Mouse (Mus musculus) splenic B cell, adult 2 months (primary cell): ENCODE results near the gene Clgn.
"Not testable (repeated sequence)": the region's sequence is repeated elsewhere in the genome, so short reads cannot be mapped to it uniquely, and the experiment has no call there.

Source experiments
- DNase-seq: peaks from one replicate; pipeline ENCODE4 v3.0.0-alpha.2; 2011; ENCODE audit warnings: low read depth, low spot score
- H3K27me3 ChIP-seq: 2 replicates; pipeline ENCODE4 v1.6.1; 2012; ENCODE audit warnings: mild to moderate bottlenecking, low read length, moderate library complexity, mixed read lengths; ENCODE audit not compliant: control insufficient read depth, poor library complexity, insufficient read depth, severe bottlenecking
- H3K36me3 ChIP-seq: 2 replicates; pipeline ENCODE4 v1.6.1; 2012; ENCODE audit warnings: mild to moderate bottlenecking, low read length, moderate library complexity, mixed read lengths; ENCODE audit not compliant: control insufficient read depth, poor library complexity, insufficient read depth, severe bottlenecking

The Clgn gene

DNA sequence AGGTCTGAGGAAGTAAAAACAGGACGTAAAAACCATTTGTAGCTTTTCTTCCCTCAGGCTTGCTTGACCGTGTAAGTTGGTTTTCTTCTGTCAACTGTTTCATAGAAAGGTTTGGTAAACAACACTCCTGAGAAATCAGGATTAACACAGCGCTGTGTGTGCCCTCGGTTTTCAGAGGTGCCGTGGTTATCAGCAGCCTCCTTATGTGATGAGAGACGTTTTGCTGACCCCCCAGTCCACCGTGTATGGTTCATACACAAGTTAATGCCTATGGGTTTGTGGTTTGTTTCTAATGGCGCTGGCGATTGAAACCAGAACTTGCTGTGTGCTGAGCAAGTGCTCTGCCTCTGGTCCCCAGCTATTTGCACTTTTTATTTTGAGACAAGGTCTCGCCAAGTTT, 15.9 kb downstream of the Clgn start:
- DNase-seq: no peak
- no peaks in the 10 kb centered on the region for H3K36me3 ChIP-seq
- no peaks in the 10 kb centered on the region for H3K27me3 ChIP-seq

DNA sequence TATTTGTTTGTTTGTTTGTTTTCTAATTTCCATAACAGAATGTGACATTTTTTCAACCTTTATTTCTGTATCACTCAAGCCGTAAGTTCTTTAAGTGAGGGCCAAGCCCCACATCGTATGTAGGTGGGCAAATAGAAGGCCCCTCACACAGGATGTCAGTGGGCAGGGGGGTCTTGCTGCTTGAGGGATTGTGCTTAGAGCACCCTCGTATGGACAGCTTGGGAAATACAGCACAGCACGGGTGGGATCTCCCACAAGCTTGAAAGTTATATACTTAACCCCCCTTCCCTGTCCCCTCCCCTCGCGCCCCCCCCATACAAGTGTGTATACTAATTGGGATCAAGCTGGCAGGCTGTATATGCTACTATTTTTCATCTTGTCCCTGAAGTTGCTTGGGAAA, 17.2 kb downstream of the Clgn start:
- Histone ChIP-seq H3K27me3 (no peaks in the 10 kb centered on the region), H3K36me3 (no peaks in the 10 kb centered on the region)
- DNase-seq: no peak

GRCm38 (mm10) chr8:83408496-83408895, 18.8 kb downstream of the Clgn start:
- no peak for DNase-seq
- no peaks in the 10 kb centered on the region for H3K36me3 ChIP-seq
- no peaks in the 10 kb centered on the region for H3K27me3 ChIP-seq

GRCm38 (mm10) chr8:83416878-83417277, 27.2 kb downstream of the Clgn start:
- Histone ChIP-seq H3K27me3 (no peaks in the 10 kb centered on the region), H3K36me3 (no peaks in the 10 kb centered on the region)
- no peak for DNase-seq

DNA sequence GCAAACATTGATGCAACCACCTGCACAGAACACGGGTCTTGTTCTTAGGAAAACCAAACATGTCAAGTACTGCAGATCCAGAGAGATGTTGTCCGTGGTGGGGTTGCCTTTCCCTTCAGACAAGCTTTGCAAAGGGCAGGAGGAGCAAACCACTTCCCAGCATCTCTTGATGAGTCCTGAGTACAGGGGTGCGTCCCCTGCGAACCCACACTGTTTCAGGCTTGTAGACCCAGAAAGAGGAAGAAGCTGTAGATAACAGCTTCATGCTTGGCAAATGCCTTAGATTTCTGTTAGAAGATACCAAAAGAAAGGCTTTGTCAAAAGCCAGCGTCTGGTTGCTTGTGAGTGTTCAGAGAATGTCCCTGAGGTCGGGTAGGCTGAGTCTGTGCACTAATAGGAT, 28.3 kb downstream of the Clgn start:
- Histone ChIP-seq H3K27me3 (no peaks in the 10 kb centered on the region), H3K36me3 (no peaks in the 10 kb centered on the region)
- DNase-seq: no peak

GRCm38 (mm10) chr8:83418805-83419516, 29.3 kb downstream of the Clgn start:
- Histone ChIP-seq H3K27me3 (no peaks in the 10 kb centered on the region), H3K36me3 (no peaks in the 10 kb centered on the region)
- DNase-seq: no peak

DNA sequence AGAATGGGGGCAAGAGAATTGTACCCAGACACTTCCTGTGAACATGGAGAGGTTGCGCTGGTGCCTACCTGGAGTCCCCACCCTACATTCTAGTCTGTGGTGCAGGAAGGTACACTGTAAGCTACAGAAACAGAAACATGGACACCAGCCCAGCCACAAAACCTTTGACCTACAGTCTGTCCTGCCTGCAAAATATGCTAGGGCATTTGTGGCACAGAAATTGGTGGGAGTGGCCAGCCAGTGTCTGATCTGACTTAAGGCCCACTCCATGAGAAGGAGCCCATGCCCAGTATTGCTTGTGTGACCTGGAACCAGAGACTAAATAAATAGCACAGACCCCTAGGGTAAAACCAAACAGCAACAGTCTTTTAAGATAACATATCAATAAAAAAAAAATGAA, 31.7 kb downstream of the Clgn start:
- no peak for DNase-seq

DNA sequence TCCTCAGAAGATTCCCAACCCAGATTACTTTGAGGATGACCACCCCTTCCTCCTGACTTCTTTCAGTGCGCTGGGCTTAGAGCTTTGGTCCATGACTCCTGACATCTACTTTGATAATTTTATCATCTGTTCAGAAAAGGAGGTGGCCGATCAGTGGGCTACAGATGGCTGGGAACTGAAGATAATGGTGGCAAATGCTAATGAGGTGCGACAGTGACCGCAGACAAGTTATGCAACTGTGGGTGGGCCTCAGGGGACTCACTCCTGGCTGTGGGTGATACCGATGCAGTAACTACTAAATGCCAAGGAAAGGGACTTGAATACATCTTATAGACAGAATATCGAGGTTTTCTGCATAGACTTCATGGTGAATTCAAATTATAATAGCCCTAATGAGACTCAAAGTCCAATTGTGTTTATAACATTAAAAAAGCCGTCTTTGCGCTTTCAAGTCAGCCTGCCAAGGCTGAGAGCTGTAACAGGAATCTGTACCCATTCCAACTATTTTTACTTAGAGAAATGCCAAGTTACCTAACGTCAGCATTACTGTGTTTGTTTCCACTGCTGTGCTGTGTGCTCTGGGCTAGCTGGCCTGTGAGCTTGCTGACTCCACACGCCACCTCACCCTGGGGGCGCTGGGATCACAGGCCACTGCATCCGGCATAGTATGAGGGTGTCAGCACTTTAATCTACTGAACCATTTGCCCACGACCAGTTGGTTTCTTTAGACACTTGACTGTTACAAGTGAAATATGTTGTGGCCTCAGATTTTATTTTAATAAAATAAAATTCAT, 33.6 kb downstream of the Clgn start:
- H3K36me3 ChIP-seq: no peaks in the 10 kb centered on the region
- no peak for DNase-seq
- no peaks in the 10 kb centered on the region for H3K27me3 ChIP-seq

More for the DNA sequence above, 31.7 kb downstream of the Clgn start:
- H3K36me3 ChIP-seq: no peaks in the 10 kb centered on the region
- no peaks in the 10 kb centered on the region for H3K27me3 ChIP-seq

- DNase-seq: no peak
- Histone ChIP-seq H3K36me3 (no peaks in the 10 kb centered on the region), H3K27me3 (no peaks in the 10 kb centered on the region)
Observed at GRCm38 (mm10) chr8:83425202-83425601, 35.5 kb downstream of the Clgn start.

GRCm38 (mm10) chr8:83426104-83426759, 36.6 kb downstream of the Clgn start:
- no peaks in the 10 kb centered on the region for H3K36me3 ChIP-seq
- H3K27me3 ChIP-seq: no peaks in the 10 kb centered on the region
- DNase-seq: no peak

- H3K27me3 ChIP-seq: no peaks in the 10 kb centered on the region
- H3K36me3 ChIP-seq: no peaks in the 10 kb centered on the region
- DNase-seq: no peak
Observed at GRCm38 (mm10) chr8:83426949-83427348, 37.3 kb downstream of the Clgn start.

DNA sequence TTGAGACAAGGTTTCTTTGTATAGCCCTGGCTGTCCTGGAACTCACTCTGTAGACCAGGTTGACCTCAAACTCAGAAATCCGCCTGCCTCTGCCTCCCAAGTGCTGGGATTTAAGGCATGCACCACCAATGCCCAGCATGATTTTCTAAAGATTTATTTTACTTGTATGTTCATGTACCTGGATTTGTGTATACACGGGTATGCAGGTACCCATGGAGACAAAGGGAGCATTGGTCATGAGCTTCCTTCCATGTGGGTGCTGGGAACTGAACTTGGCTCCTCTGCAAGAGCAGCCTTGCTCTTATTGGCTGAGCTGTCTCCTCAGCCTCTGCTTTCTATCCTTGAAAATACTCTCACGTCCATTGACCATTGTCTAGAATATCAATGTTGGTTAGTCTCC, 39.0 kb downstream of the Clgn start:
- DNase-seq, H3K27me3 ChIP-seq, H3K36me3 ChIP-seq: not testable (repeated sequence)

DNA sequence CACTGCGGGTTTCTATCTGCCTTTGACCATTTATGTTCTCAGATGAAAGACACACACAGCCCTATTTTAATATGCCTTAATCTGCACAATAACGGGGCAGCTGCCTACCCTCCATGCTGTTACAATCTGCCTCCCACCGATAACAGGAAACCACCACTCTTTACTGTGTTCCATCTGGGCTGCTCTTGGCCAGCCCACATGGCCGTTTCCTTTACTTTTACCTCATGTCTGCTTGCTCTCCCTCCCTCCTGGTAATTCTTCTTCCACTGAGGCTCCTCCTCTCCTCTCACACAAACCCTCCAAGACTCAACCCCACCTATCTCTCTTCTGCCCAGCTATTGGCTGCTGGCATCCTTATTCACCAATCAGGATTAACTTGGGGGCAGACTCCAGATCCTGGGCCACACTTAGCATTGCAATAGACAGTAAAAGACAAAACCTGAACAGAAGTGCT, 39.4 kb downstream of the Clgn start:
- DNase-seq: no peak
- H3K36me3 ChIP-seq: peaks cover 1% of the 10 kb centered on the region; the same call in 1 of the 2 replicates
- no peaks in the 10 kb centered on the region for H3K27me3 ChIP-seq

GRCm38 (mm10) chr8:83437077-83437476, 47.4 kb downstream of the Clgn start:
- Histone ChIP-seq H3K27me3 (no peaks in the 10 kb centered on the region), H3K36me3 (peaks cover 8% of the 10 kb centered on the region)
- DNase-seq: no peak

- H3K36me3 ChIP-seq: peaks cover 3% of the 10 kb centered on the region
- no peaks in the 10 kb centered on the region for H3K27me3 ChIP-seq
- no peak for DNase-seq
Observed at GRCm38 (mm10) chr8:83441656-83442242, 52.1 kb downstream of the Clgn start.
